Mouse (Mus musculus): ENCODE measurements at regions not wholly inside any gene's neighbourhood (a gene's known extent, or its start where the extent isn't known, plus 50 kb on each side); places are given as distances from the start of the nearest gene placed in this dataset.

DNA sequence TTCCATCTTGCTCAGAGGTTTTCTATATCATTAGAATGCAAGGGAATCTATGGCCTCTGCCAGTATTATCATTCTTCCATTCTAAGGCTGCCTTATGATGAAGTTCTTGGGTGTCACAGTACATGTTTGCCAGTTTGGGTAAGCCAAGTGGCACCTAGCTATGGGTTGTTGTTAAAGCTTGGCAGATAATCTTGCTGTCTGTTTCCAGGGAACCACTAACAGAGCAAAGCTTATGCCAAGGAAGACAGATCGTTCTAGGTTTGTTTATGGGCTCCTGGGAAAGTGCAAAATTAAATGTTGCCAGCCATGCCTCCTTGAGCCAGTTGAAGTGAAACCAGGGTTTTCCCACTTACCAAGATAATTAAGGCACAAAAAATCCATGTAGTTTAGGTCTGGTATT lies 292.9 kb upstream of the Cobl start:
- no peak for DNase-seq (ENCODE audit: low read depth, low spot score)

GRCm38 (mm10) chr11:12750016-12750415 lies 285.3 kb upstream of the Cobl start:
- no peak for DNase-seq (ENCODE audit: low read depth, low spot score)

- no peak for DNase-seq (ENCODE audit: low read depth, low spot score)
Measured at GRCm38 (mm10) chr11:12749245-12749644, 284.5 kb upstream of the Cobl start.

DNA sequence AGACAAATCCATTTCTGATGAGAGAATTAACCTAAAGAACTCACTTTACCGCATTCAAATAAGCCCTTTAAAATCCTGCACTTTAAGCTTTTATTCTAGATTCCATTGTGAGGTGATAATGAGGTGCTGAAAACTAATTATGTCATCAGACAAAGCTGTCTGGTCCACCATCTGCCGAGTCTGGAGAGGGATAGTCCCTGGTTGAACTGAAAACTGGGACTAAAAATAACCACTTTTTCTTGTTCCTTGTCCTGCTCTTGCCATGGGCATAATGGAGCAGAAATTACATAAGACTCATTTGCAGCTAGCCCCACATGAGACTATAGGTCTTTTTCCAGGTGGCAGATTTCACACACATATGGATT lies 277.4 kb upstream of the Cobl start:
- DNase-seq (ENCODE audit: low read depth, low spot score) = peak; percentile 1

GRCm38 (mm10) chr11:12741418-12742158 lies 276.8 kb upstream of the Cobl start:
- DNase-seq (ENCODE audit: low read depth, low spot score) = no peak

DNA sequence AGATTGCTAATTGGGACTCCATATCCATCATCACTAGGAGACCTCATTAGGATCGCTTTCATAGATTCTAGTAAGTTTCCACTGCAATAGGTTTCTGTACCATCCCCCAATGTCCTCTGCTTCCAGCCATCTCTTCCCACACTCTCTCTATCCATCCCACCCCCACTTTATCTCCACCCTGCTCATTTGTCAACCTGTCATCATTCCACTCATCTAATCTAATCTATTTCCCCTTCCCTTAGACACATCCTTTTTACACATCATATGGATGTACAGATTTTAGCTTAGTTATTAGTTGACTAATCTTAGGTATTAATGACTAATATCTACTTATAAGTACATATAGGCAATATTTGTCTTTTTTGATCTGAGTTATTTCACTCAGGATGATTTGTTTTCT lies 269.5 kb upstream of the Cobl start:
- DNase-seq (ENCODE audit: low read depth, low spot score) = no peak

GRCm38 (mm10) chr11:12727293-12727692 lies 262.5 kb upstream of the Cobl start:
- DNase-seq (ENCODE audit: low read depth, low spot score) = no peak

GRCm38 (mm10) chr11:12726492-12726891 lies 261.7 kb upstream of the Cobl start:
- no peak for DNase-seq (ENCODE audit: low read depth, low spot score)

DNA sequence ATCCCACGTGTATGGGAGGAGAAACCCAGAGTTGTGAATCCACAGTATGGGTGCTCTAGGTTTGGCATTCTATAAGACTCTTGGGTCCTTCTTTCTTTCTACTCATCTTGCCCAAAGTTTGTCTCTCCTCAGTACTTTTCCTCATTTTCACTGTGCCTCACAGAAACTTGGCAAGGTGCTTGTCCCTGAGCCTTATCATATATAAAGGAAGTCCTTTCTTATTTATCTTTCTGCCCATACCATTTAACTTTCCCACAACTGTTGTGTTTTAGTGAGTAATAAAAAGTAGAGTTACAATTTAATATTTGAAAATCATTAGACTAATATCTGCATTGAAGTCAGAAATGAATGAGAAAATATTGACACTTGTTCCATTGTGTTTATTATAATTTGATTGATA lies 257.6 kb upstream of the Cobl start:
- DNase-seq (ENCODE audit: low read depth, low spot score) = no peak

GRCm38 (mm10) chr11:12720169-12720568 lies 255.4 kb upstream of the Cobl start:
- no peak for DNase-seq (ENCODE audit: low read depth, low spot score)

DNA sequence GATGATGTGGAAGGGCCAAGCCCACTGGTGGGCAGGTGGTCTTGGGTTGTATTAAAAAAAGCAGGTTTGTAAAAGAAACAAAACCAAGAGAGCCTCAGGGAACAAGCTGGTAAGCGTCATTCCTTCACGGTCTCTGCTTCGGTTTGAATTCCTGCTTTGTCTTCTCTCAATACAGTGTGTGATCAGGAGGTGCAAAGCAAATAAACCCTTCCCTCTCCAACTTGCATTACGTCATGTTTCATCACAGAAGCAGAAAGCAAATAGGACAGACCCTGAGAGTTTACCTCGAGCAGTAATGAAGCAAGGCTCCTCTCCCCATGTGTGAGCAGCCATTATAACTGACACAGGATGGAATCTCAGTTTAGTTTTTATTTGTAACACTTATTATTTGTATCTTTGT lies 231.6 kb upstream of the Cobl start:
- peak; percentile 2 for DNase-seq (ENCODE audit: low read depth, low spot score)

- DNase-seq (ENCODE audit: low read depth, low spot score) = no peak
Measured at GRCm38 (mm10) chr11:12692836-12693235, 228.1 kb upstream of the Cobl start.

- DNase-seq (ENCODE audit: low read depth, low spot score) = no peak
Measured at GRCm38 (mm10) chr11:12686717-12687116, 222.0 kb upstream of the Cobl start.

- no peak for DNase-seq (ENCODE audit: low read depth, low spot score)
Measured at GRCm38 (mm10) chr11:12661824-12662443, 197.2 kb upstream of the Cobl start.

GRCm38 (mm10) chr11:12658847-12659246 lies 194.1 kb upstream of the Cobl start:
- DNase-seq (ENCODE audit: low read depth, low spot score) = no peak

GRCm38 (mm10) chr11:12656450-12656849 lies 191.7 kb upstream of the Cobl start:
- no peak for DNase-seq (ENCODE audit: low read depth, low spot score)
